Mouse (Mus musculus): ENCODE measurements around the gene Kif26b.

- TF ChIP-seq CTCF (IDR thresholded peaks at IDR 0.05; ENCODE audit: low read depth, low read length) (no peak), GATA1 (IDR thresholded peaks at IDR 0.05; ENCODE audit: borderline replicate concordance, low read length) (no peak)
These were observed 61.6 kb downstream of the Kif26b start for GRCm38 (mm10) chr1:178590229-178591171.

All from G1E (cell line).